Mouse (Mus musculus) G1E (cell line): ENCODE data around the gene Coro2b. TPM values are rescaled to one million over a fixed set of nuclear protein-coding genes. Genes with fewer than 3 reads are reported as not detected.

ENCODE experiments used
- ATAC-seq: 2 replicates; pipeline ENCODE4 v1.8.0; 2016; ENCODE audit warnings: mild to moderate bottlenecking; ENCODE audit not compliant: insufficient number of reproducible peaks, poor library complexity, low FRiP score, severe bottlenecking; ENCODE audit errors: extremely low read depth
- DNase-seq: peaks from one replicate; pipeline ENCODE4 v3.0.0; 2012; ENCODE audit warnings: low spot score
- H3K27me3 ChIP-seq: 2 replicates; pipeline ENCODE4 v1.6.1; 2012; ENCODE audit warnings: mild to moderate bottlenecking, low read length, inconsistent platforms; ENCODE audit not compliant: insufficient read depth
- H3K36me3 ChIP-seq: replicated peaks from 2 replicates; pipeline ENCODE3; 2012; ENCODE audit warnings: mild to moderate bottlenecking, inconsistent platforms
- H3K4me1 ChIP-seq: 2 replicates; pipeline ENCODE4 v1.6.1; 2012; ENCODE audit warnings: low read depth, low read length, inconsistent platforms, mixed read lengths; ENCODE audit not compliant: insufficient read depth
- H3K4me3 ChIP-seq: 2 replicates; pipeline ENCODE4 v1.5.1; 2012; ENCODE audit warnings: low read depth, mild to moderate bottlenecking, inconsistent platforms, low read length, moderate library complexity, mixed read lengths
- H3K9me3 ChIP-seq: replicated peaks from 2 replicates; pipeline ENCODE4 v1.6.1; 2012; ENCODE audit warnings: inconsistent platforms
- CTCF ChIP-seq: IDR thresholded peaks from 2 replicates; pipeline ENCODE4 v1.5.1; 2012; ENCODE audit warnings: low read depth, low read length, inconsistent platforms, mixed read lengths
- GATA1 ChIP-seq: IDR thresholded peaks from 2 replicates; pipeline ENCODE4 v1.6.1; 2012; ENCODE audit warnings: borderline replicate concordance, low read length, inconsistent platforms, mixed read lengths
- GATA2 ChIP-seq: IDR thresholded peaks from 2 replicates; pipeline ENCODE4 v1.6.1; 2012; ENCODE audit warnings: low read depth, low read length, inconsistent platforms, borderline replicate concordance
- POLR2AphosphoS5 ChIP-seq: IDR thresholded peaks from 2 replicates; pipeline ENCODE4 v1.6.1; 2012; ENCODE audit warnings: low read depth, low read length, inconsistent platforms; ENCODE audit not compliant: insufficient replicate concordance
- TAL1 ChIP-seq: conservative IDR thresholded peaks from 2 replicates; pipeline ENCODE4 v1.6.1; 2012; ENCODE audit warnings: low read depth, low read length, inconsistent platforms, mixed read lengths
- polyA plus RNA-seq: library from polyadenylated mRNA; stranded (reverse); fragments of >175 nt; gene quantifications from 2 replicates; pipeline ENCODE4 v1.2.3, GENCODE M21; 2012
- total RNA-seq, 2 experiments: library from RNA; stranded (forward) in 1 of 2; stranded (reverse) in 1 of 2; fragments of 200-1000 nt in 1 of 2; fragments of >200 nt in 1 of 2; fragmentation: Nextera tagmentation in 1 of 2; gene quantifications; 2 replicates each; pipeline ENCODE4 v1.2.3; 2014 to 2017

The Coro2b gene
- total and polyA plus RNA-seq, 3 experiments: 0.16 TPM; not detected in 2

- DNase-seq: no peak
- Histone ChIP-seq H3K4me3 (no peak overlapping the region), H3K36me3 (peaks cover 68% of the 10 kb centered on the region), H3K27me3 (no peaks in the 10 kb centered on the region), H3K9me3 (no peaks in the 10 kb centered on the region), H3K4me1 (peaks cover 47% of the 10 kb centered on the region)
- no peak for TF ChIP-seq POLR2AphosphoS5
- no peak for TF ChIP-seq CTCF
- no peak for ATAC-seq
Observed at GRCm38 (mm10) chr9:62380351-62380750, 156.5 kb downstream of the Coro2b start.

GRCm38 (mm10) chr9:62377897-62378296 is 158.9 kb downstream of the Coro2b start:
- H3K36me3 ChIP-seq: peaks cover 92% of the 10 kb centered on the region
- no peak overlapping the region for H3K4me3 ChIP-seq
- H3K4me1 ChIP-seq: peaks cover 61% of the 10 kb centered on the region
- no peaks in the 10 kb centered on the region for H3K9me3 ChIP-seq
- ATAC-seq (no peak), DNase-seq (no peak)
- no peaks in the 10 kb centered on the region for H3K27me3 ChIP-seq
- TF ChIP-seq TAL1 (no peak), GATA2 (no peak), CTCF (no peak), POLR2AphosphoS5 (no peak)

- H3K9me3 ChIP-seq: no peaks in the 10 kb centered on the region
- DNase-seq (no peak), ATAC-seq (no peak)
- H3K4me1 ChIP-seq: peaks cover 74% of the 10 kb centered on the region
- TF ChIP-seq POLR2AphosphoS5 (no peak), GATA2 (no peak), TAL1 (no peak), CTCF (no peak), GATA1 (no peak)
- H3K4me3 ChIP-seq: no peak overlapping the region
- H3K27me3 ChIP-seq: no peaks in the 10 kb centered on the region
- H3K36me3 ChIP-seq: peaks cover 95% of the 10 kb centered on the region
Observed at GRCm38 (mm10) chr9:62374276-62374675, 162.6 kb downstream of the Coro2b start.

DNA sequence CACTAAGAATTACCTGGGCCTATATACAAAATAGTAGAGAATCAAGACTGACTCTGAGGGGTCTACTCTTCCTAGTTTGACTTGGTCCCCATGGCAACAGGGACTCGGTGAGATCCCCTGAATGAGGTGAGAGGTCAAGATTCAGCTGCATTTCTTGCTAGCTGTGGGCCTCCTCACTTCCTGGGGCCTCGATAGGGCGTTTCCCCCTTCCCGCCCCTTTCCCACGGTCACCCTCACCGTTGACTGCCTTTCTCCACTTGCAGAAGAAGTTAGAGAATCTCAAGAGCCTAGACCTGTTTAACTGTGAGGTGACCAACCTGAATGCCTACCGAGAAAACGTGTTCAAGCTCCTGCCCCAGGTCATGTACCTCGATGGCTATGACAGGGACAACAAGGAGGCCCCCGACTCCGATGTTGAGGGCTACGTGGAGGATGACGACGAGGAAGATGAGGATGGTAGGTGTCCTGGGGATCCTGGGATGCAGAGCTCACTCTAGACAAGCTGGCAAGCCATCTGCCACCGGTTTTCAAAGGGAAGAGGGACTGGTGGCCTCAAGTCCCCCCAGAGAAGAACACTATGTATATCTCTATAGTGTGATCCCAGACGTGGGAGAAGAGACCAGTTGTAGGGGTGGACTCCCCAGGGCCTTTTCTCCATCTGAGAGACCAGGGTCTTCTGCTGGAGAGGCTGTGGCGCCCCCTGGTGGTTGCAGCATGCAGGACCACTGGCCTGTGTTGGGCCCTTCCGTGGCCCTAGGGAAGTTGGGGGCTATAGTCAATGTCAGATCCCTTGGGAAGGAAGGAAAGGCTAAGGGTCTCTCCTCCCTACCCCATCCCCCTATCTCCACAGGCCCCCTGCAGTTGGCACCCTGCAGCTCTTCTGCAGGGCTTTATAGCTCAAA is 163.4 kb downstream of the Coro2b start:
- peaks cover 98% of the 10 kb centered on the region for H3K36me3 ChIP-seq
- H3K4me1 ChIP-seq: peaks cover 82% of the 10 kb centered on the region
- H3K27me3 ChIP-seq: no peaks in the 10 kb centered on the region
- TF ChIP-seq TAL1 (no peak), CTCF (peak; percentile 61)
- ATAC-seq (no peak), DNase-seq (no peak)
- H3K4me3 ChIP-seq: no peak overlapping the region
- H3K9me3 ChIP-seq: no peaks in the 10 kb centered on the region

GRCm38 (mm10) chr9:62372556-62373221 is 164.2 kb downstream of the Coro2b start:
- H3K4me1 ChIP-seq: peaks cover 90% of the 10 kb centered on the region
- ATAC-seq: no peak
- TF ChIP-seq GATA2: no peak
- no peak for TF ChIP-seq POLR2AphosphoS5
- no peak for TF ChIP-seq GATA1
- no peak for TF ChIP-seq TAL1
- no peak for TF ChIP-seq CTCF
- no peaks in the 10 kb centered on the region for H3K9me3 ChIP-seq
- no peak for DNase-seq
- no peaks in the 10 kb centered on the region for H3K27me3 ChIP-seq
- H3K36me3 ChIP-seq: peaks cover 98% of the 10 kb centered on the region
- no peak overlapping the region for H3K4me3 ChIP-seq

DNA sequence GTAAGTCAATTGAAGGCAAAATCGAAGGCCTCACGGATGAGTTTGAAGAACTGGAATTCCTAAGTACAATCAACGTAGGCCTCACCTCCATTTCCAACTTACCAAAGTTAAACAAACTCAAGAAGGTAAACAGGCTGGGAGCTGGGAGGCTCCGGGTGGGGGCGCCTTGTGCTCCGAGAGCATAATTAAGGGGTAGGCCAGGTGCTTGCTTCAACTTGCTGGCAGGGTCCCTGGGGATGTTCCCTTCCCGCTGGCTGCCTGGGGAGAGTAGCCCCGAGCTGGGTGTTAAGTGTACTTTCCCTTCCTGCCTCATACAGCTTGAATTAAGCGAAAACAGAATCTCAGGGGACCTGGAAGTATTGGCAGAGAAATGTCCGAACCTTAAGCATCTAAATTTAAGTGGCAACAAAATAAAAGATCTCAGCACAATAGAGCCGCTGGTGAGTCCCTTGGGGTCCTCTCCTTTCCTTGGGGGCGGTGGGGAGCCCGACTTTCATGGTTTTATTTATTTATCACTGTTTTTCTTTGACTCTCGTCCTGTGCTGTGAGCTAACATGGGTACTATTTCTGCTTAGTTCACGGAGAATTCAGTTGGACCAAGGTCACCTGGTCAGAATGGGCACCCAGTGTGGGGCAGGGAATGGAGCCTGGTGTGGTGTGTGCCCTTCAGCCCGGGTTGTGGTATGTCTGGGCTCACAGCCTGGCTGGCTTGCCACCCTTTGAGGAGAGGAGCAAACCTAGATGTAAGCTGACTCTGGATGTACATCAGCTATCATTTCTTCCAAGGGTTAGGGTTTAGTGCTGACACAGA is 164.9 kb downstream of the Coro2b start:
- peaks cover 94% of the 10 kb centered on the region for H3K4me1 ChIP-seq
- peaks cover 98% of the 10 kb centered on the region for H3K36me3 ChIP-seq
- no peaks in the 10 kb centered on the region for H3K27me3 ChIP-seq
- TF ChIP-seq CTCF (no peak), POLR2AphosphoS5 (no peak), GATA2 (no peak), TAL1 (no peak), GATA1 (no peak)
- DNase-seq (no peak), ATAC-seq (no peak)
- peak overlapping the region; percentile 28; the same call in 1 of the 2 replicates for H3K4me3 ChIP-seq
- no peaks in the 10 kb centered on the region for H3K9me3 ChIP-seq
